Mouse (Mus musculus): Measurements from ENCODE around the gene Hoxc5. TPM values are rescaled to one million over a fixed set of nuclear protein-coding genes. Genes with fewer than 3 reads are reported as not detected.

Hoxc5 gene
- polyA plus RNA-seq, 1 experiment from 2014 or later = not detected

GRCm38 (mm10) chr15:103040601-103041000 is 73.4 kb downstream of the Hoxc5 start:
- DNase-seq (ENCODE audit: low spot score, missing footprints) (peak; percentile 92), ATAC-seq (ENCODE audit: low FRiP score) (no peak)
- Histone ChIP-seq H3K4me3 (ENCODE audit: low read depth, low read length) (no peak overlapping the region), H3K36me3 (ENCODE audit: control insufficient read depth, insufficient read depth, low read length) (no peaks in the 10 kb centered on the region), H3K27me3 (ENCODE audit: control insufficient read depth, insufficient read depth, low read length) (peaks cover 95% of the 10 kb centered on the region), H3K27ac (ENCODE audit: low read depth, low read length) (no peak overlapping the region), H3K4me2 (no peak overlapping the region), H3K9ac (ENCODE audit: low read length) (no peak overlapping the region), H3K4me1 (ENCODE audit: control insufficient read depth, insufficient read depth, low read length) (no peaks in the 10 kb centered on the region), H3K9me3 (ENCODE audit: control insufficient read depth, low read length) (no peaks in the 10 kb centered on the region)
- under 1% methylated on average over 12 of the region's 12 CpGs for WGBS

GRCm38 (mm10) chr15:103041613-103042012 is 74.4 kb downstream of the Hoxc5 start:
- no peaks in the 10 kb centered on the region for H3K36me3 ChIP-seq (ENCODE audit: control insufficient read depth, insufficient read depth, low read length)
- ATAC-seq (ENCODE audit: low FRiP score) (no peak), DNase-seq (ENCODE audit: low spot score, missing footprints) (peak; percentile 88)
- H3K9ac ChIP-seq (ENCODE audit: low read length) = no peak overlapping the region
- H3K9me3 ChIP-seq (ENCODE audit: control insufficient read depth, low read length) = no peaks in the 10 kb centered on the region
- 5% methylated on average over 5 of the region's 5 CpGs for WGBS
- H3K4me2 ChIP-seq = no peak overlapping the region
- H3K27ac ChIP-seq (ENCODE audit: low read depth, low read length) = no peak overlapping the region
- no peaks in the 10 kb centered on the region for H3K4me1 ChIP-seq (ENCODE audit: control insufficient read depth, insufficient read depth, low read length)
- H3K27me3 ChIP-seq (ENCODE audit: control insufficient read depth, insufficient read depth, low read length) = peaks cover 92% of the 10 kb centered on the region
- H3K4me3 ChIP-seq (ENCODE audit: low read depth, low read length) = no peak overlapping the region

GRCm38 (mm10) chr15:103042209-103042608 is 75.0 kb downstream of the Hoxc5 start:
- H3K9ac ChIP-seq (ENCODE audit: low read length) = no peak overlapping the region
- DNase-seq (ENCODE audit: low spot score, missing footprints) (no peak), ATAC-seq (ENCODE audit: low FRiP score) (no peak)
- no peak overlapping the region for H3K4me2 ChIP-seq
- H3K27me3 ChIP-seq (ENCODE audit: control insufficient read depth, insufficient read depth, low read length) = peaks cover 88% of the 10 kb centered on the region
- 0% methylated on average over 1 of the region's 1 CpGs for WGBS
- H3K36me3 ChIP-seq (ENCODE audit: control insufficient read depth, insufficient read depth, low read length) = no peaks in the 10 kb centered on the region
- no peak overlapping the region for H3K27ac ChIP-seq (ENCODE audit: low read depth, low read length)
- H3K4me1 ChIP-seq (ENCODE audit: control insufficient read depth, insufficient read depth, low read length) = no peaks in the 10 kb centered on the region
- H3K9me3 ChIP-seq (ENCODE audit: control insufficient read depth, low read length) = no peaks in the 10 kb centered on the region
- H3K4me3 ChIP-seq (ENCODE audit: low read depth, low read length) = no peak overlapping the region

GRCm38 (mm10) chr15:103051670-103052069 is 84.4 kb downstream of the Hoxc5 start:
- Histone ChIP-seq H3K27ac (ENCODE audit: low read depth, low read length) (no peak overlapping the region), H3K9ac (ENCODE audit: low read length) (no peak overlapping the region), H3K36me3 (ENCODE audit: control insufficient read depth, insufficient read depth, low read length) (no peaks in the 10 kb centered on the region), H3K4me1 (ENCODE audit: control insufficient read depth, insufficient read depth, low read length) (no peaks in the 10 kb centered on the region), H3K27me3 (ENCODE audit: control insufficient read depth, insufficient read depth, low read length) (peaks cover 56% of the 10 kb centered on the region), H3K4me3 (ENCODE audit: low read depth, low read length) (no peak overlapping the region), H3K4me2 (no peak overlapping the region), H3K9me3 (ENCODE audit: control insufficient read depth, low read length) (no peaks in the 10 kb centered on the region)
- whole genome bisulfite sequencing = 76% methylated on average over 2 of the region's 2 CpGs
- no peak for ATAC-seq (ENCODE audit: low FRiP score)
- DNase-seq (ENCODE audit: low spot score, missing footprints) = no peak

DNA sequence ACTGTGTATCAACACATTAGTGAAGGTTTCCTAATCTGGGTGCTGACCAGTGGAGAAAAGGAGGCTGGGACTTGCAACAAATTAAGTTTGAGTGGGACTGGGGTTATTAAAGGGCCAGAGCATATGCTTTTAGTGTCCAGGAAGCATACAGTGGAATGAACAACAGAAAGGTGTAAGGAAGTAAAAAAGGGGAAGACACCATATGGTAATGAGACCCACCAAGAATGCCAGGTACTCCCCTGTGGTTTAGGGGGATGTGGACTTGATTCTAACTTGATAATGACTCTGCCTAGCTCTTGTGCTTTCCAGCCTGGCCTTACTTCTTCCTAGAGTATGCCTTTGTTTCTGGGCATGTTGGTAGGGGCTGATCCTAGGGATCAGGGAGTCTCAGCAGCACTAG is 86.0 kb downstream of the Hoxc5 start:
- ATAC-seq (ENCODE audit: low FRiP score) (no peak), DNase-seq (ENCODE audit: low spot score, missing footprints) (no peak)
- H3K4me3 ChIP-seq (ENCODE audit: low read depth, low read length) = no peak overlapping the region
- H3K27ac ChIP-seq (ENCODE audit: low read depth, low read length) = no peak overlapping the region
- no peak overlapping the region for H3K9ac ChIP-seq (ENCODE audit: low read length)
- peaks cover 62% of the 10 kb centered on the region for H3K27me3 ChIP-seq (ENCODE audit: control insufficient read depth, insufficient read depth, low read length)
- H3K9me3 ChIP-seq (ENCODE audit: control insufficient read depth, low read length) = no peaks in the 10 kb centered on the region
- no peaks in the 10 kb centered on the region for H3K4me1 ChIP-seq (ENCODE audit: control insufficient read depth, insufficient read depth, low read length)
- H3K4me2 ChIP-seq = no peak overlapping the region
- no peaks in the 10 kb centered on the region for H3K36me3 ChIP-seq (ENCODE audit: control insufficient read depth, insufficient read depth, low read length)

DNA sequence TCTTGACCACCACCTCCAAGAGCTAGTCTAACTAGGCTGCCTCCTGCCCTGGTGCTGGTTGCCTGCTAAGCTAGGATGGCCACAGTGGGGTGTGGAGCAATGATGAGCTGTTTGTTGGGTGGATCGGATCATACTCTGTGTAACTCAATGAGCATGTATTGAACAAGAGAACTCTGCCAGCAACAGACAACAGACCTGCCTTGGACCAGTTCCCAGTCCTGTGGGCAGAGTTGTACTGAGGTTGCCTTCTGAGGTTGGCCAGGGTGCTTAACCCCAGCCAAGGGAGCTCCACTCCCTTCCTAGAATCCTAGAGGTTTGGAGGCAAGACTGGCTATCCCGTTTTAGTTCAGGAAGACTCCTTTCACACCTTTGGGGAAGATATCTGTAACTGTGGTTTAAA is 89.2 kb downstream of the Hoxc5 start:
- H3K4me3 ChIP-seq (ENCODE audit: low read depth, low read length) = no peak overlapping the region
- peaks cover 77% of the 10 kb centered on the region for H3K27me3 ChIP-seq (ENCODE audit: control insufficient read depth, insufficient read depth, low read length)
- no peak overlapping the region for H3K27ac ChIP-seq (ENCODE audit: low read depth, low read length)
- H3K9ac ChIP-seq (ENCODE audit: low read length) = no peak overlapping the region
- DNase-seq (ENCODE audit: low spot score, missing footprints) (no peak), ATAC-seq (ENCODE audit: low FRiP score) (no peak)
- H3K9me3 ChIP-seq (ENCODE audit: control insufficient read depth, low read length) = no peaks in the 10 kb centered on the region
- no peak overlapping the region for H3K4me2 ChIP-seq
- H3K4me1 ChIP-seq (ENCODE audit: control insufficient read depth, insufficient read depth, low read length) = 0 out of 2 replicates have a peak, but pooled peaks cover 2% of the 10 kb centered on the region
- 39% methylated on average over 2 of the region's 2 CpGs for WGBS
- no peaks in the 10 kb centered on the region for H3K36me3 ChIP-seq (ENCODE audit: control insufficient read depth, insufficient read depth, low read length)

DNA sequence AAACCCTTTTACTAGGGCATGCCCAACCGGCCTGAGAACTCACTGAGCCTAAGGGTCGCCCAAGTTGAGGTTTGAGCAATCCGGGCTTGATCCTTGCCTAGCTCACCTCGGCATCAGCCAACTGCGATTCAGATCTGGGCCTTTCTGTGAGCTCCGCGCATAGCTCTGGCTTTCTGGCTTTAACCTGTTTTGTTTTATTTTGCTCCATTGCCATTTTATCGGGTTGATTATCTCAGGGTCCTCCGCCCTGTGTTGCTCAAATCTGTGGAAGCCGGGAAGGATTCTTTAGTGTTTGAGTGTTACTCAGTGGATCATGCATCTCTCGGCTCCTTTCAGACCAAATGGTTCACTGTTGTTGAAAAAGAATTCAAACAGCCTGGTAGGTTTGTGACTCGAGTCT is 91.5 kb downstream of the Hoxc5 start:
- no peak overlapping the region for H3K4me2 ChIP-seq
- H3K9ac ChIP-seq (ENCODE audit: low read length) = no peak overlapping the region
- H3K27me3 ChIP-seq (ENCODE audit: control insufficient read depth, insufficient read depth, low read length) = peaks cover 94% of the 10 kb centered on the region
- ATAC-seq (ENCODE audit: low FRiP score) (no peak), DNase-seq (ENCODE audit: low spot score, missing footprints) (peak; percentile 95)
- H3K9me3 ChIP-seq (ENCODE audit: control insufficient read depth, low read length) = no peaks in the 10 kb centered on the region
- H3K27ac ChIP-seq (ENCODE audit: low read depth, low read length) = no peak overlapping the region
- no peaks in the 10 kb centered on the region for H3K36me3 ChIP-seq (ENCODE audit: control insufficient read depth, insufficient read depth, low read length)
- no peak overlapping the region for H3K4me3 ChIP-seq (ENCODE audit: low read depth, low read length)
- WGBS = under 1% methylated on average over 12 of the region's 12 CpGs
- H3K4me1 ChIP-seq (ENCODE audit: control insufficient read depth, insufficient read depth, low read length) = 0 out of 2 replicates have a peak, but pooled peaks cover 2% of the 10 kb centered on the region

GRCm38 (mm10) chr15:103059393-103059992 is 92.2 kb downstream of the Hoxc5 start:
- peak; percentile 95 for DNase-seq (ENCODE audit: low spot score, missing footprints)
- no peaks in the 10 kb centered on the region for H3K36me3 ChIP-seq (ENCODE audit: control insufficient read depth, insufficient read depth, low read length)
- WGBS = under 1% methylated on average over 21 of the region's 21 CpGs
- no peaks in the 10 kb centered on the region for H3K9me3 ChIP-seq (ENCODE audit: control insufficient read depth, low read length)
- no peak overlapping the region for H3K27ac ChIP-seq (ENCODE audit: low read depth, low read length)
- H3K4me2 ChIP-seq = no peak overlapping the region
- H3K4me1 ChIP-seq (ENCODE audit: control insufficient read depth, insufficient read depth, low read length) = 0 out of 2 replicates have a peak, but pooled peaks cover 2% of the 10 kb centered on the region
- no peak overlapping the region for H3K9ac ChIP-seq (ENCODE audit: low read length)
- no peak for ATAC-seq (ENCODE audit: low FRiP score)
- no peak overlapping the region for H3K4me3 ChIP-seq (ENCODE audit: low read depth, low read length)
- H3K27me3 ChIP-seq (ENCODE audit: control insufficient read depth, insufficient read depth, low read length) = peaks cover 95% of the 10 kb centered on the region

DNA sequence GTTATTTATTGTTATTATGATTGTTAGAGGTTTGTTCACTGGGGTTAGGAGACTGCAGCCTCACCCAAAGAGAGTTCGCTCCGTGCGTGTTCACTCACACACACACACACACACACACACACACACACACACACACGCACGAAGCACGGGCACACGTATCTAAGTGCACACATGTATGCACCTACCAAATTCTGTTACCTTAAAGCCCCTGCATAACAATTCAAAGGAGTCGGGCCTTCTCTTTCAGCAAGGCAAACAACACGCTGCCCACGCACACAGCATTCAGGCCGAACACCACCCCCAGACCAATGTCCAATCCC is 92.7 kb downstream of the Hoxc5 start:
- WGBS = 3% methylated on average over 11 of the region's 11 CpGs
- Histone ChIP-seq H3K9ac (ENCODE audit: low read length) (no peak overlapping the region), H3K4me2 (no peak overlapping the region), H3K9me3 (ENCODE audit: control insufficient read depth, low read length) (no peaks in the 10 kb centered on the region), H3K27me3 (ENCODE audit: control insufficient read depth, insufficient read depth, low read length) (peaks cover 94% of the 10 kb centered on the region), H3K4me3 (ENCODE audit: low read depth, low read length) (no peak overlapping the region), H3K27ac (ENCODE audit: low read depth, low read length) (no peak overlapping the region), H3K36me3 (ENCODE audit: control insufficient read depth, insufficient read depth, low read length) (no peaks in the 10 kb centered on the region), H3K4me1 (ENCODE audit: control insufficient read depth, insufficient read depth, low read length) (0 out of 2 replicates have a peak, but pooled peaks cover 2% of the 10 kb centered on the region)
- peak; percentile 97 for DNase-seq (ENCODE audit: low spot score, missing footprints)
- no peak for ATAC-seq (ENCODE audit: low FRiP score)
